Mouse (Mus musculus): ENCODE results near the gene Tbc1d14. TPM values are rescaled to one million over a fixed set of nuclear protein-coding genes. Genes with fewer than 3 reads are reported as not detected.
A peak's percentile ranks its signal among the peaks of the same experiment; 100 is the strongest.

Tbc1d14 gene
- polyA plus RNA-seq, 1 experiment from 2014 or later, result 49.9 TPM

- Histone ChIP-seq H3K4me1 (ENCODE audit: control insufficient read depth, insufficient read depth, low read length) (peaks cover 22% of the 10 kb centered on the region), H3K4me2 (replicated peaks; ENCODE audit: low read depth, low read length) (no peak overlapping the region), H3K9ac (ENCODE audit: low read depth, low read length) (no peak overlapping the region), H3K36me3 (ENCODE audit: control insufficient read depth, insufficient read depth, low read length) (no peaks in the 10 kb centered on the region), H3K4me3 (ENCODE audit: low read length) (no peak overlapping the region), H3K27me3 (ENCODE audit: control insufficient read depth, insufficient read depth, low read length) (no peaks in the 10 kb centered on the region), H3K9me3 (ENCODE audit: control insufficient read depth, low read length) (no peaks in the 10 kb centered on the region), H3K27ac (ENCODE audit: low read depth, low read length) (no peak overlapping the region)
- no peak for ATAC-seq (ENCODE audit: low FRiP score, low TSS enrichment)
- WGBS, result 70% methylated on average over 6 of the region's 6 CpGs
Observed at GRCm38 (mm10) chr5:36584299-36584698, 8.8 kb downstream of the Tbc1d14 start.

- Histone ChIP-seq H3K4me3 (ENCODE audit: low read length) (peak overlapping the region; percentile 89), H3K9me3 (ENCODE audit: control insufficient read depth, low read length) (no peaks in the 10 kb centered on the region), H3K4me2 (replicated peaks; ENCODE audit: low read depth, low read length) (peak overlapping the region; percentile 88), H3K36me3 (ENCODE audit: control insufficient read depth, insufficient read depth, low read length) (no peaks in the 10 kb centered on the region), H3K4me1 (ENCODE audit: control insufficient read depth, insufficient read depth, low read length) (peaks cover 22% of the 10 kb centered on the region), H3K27ac (ENCODE audit: low read depth, low read length) (peak overlapping the region; percentile 87), H3K9ac (ENCODE audit: low read depth, low read length) (peak overlapping the region; percentile 84), H3K27me3 (ENCODE audit: control insufficient read depth, insufficient read depth, low read length) (no peaks in the 10 kb centered on the region)
- ATAC-seq (ENCODE audit: low FRiP score, low TSS enrichment), result peak; percentile 98
- 2% methylated on average over 48 of the region's 54 CpGs for WGBS
Observed at GRCm38 (mm10) chr5:36581924-36582642, 11.0 kb downstream of the Tbc1d14 start.

- Histone ChIP-seq H3K27me3 (ENCODE audit: control insufficient read depth, insufficient read depth, low read length) (no peaks in the 10 kb centered on the region), H3K36me3 (ENCODE audit: control insufficient read depth, insufficient read depth, low read length) (no peaks in the 10 kb centered on the region), H3K4me2 (replicated peaks; ENCODE audit: low read depth, low read length) (peak overlapping the region; percentile 88), H3K4me3 (ENCODE audit: low read length) (peak overlapping the region; percentile 89), H3K4me1 (ENCODE audit: control insufficient read depth, insufficient read depth, low read length) (peaks cover 22% of the 10 kb centered on the region), H3K9me3 (ENCODE audit: control insufficient read depth, low read length) (no peaks in the 10 kb centered on the region), H3K27ac (ENCODE audit: low read depth, low read length) (0 out of 2 replicates have a peak overlapping the region, but pooled peaks have one; percentile 1), H3K9ac (ENCODE audit: low read depth, low read length) (peak overlapping the region; percentile 62)
- 1% methylated on average over 39 of the region's 40 CpGs for WGBS
- no peak for ATAC-seq (ENCODE audit: low FRiP score, low TSS enrichment)
Observed at GRCm38 (mm10) chr5:36581259-36581923, 11.7 kb downstream of the Tbc1d14 start.

GRCm38 (mm10) chr5:36579967-36580366 is 13.1 kb downstream of the Tbc1d14 start:
- Histone ChIP-seq H3K9ac (ENCODE audit: low read depth, low read length) (no peak overlapping the region), H3K4me2 (replicated peaks; ENCODE audit: low read depth, low read length) (peak overlapping the region; percentile 88), H3K4me1 (ENCODE audit: control insufficient read depth, insufficient read depth, low read length) (peaks cover 27% of the 10 kb centered on the region), H3K27ac (ENCODE audit: low read depth, low read length) (no peak overlapping the region; the same call in 1 of the 2 replicates), H3K27me3 (ENCODE audit: control insufficient read depth, insufficient read depth, low read length) (no peaks in the 10 kb centered on the region), H3K9me3 (ENCODE audit: control insufficient read depth, low read length) (no peaks in the 10 kb centered on the region), H3K4me3 (ENCODE audit: low read length) (no peak overlapping the region), H3K36me3 (ENCODE audit: control insufficient read depth, insufficient read depth, low read length) (no peaks in the 10 kb centered on the region)
- 32% methylated on average over 7 of the region's 7 CpGs for WGBS
- ATAC-seq (ENCODE audit: low FRiP score, low TSS enrichment), result no peak

- H3K27ac ChIP-seq (ENCODE audit: low read depth, low read length), result no peak overlapping the region
- H3K4me1 ChIP-seq (ENCODE audit: control insufficient read depth, insufficient read depth, low read length), result peaks cover 36% of the 10 kb centered on the region
- no peak overlapping the region for H3K4me2 ChIP-seq (replicated peaks; ENCODE audit: low read depth, low read length)
- H3K9me3 ChIP-seq (ENCODE audit: control insufficient read depth, low read length), result no peaks in the 10 kb centered on the region
- H3K27me3 ChIP-seq (ENCODE audit: control insufficient read depth, insufficient read depth, low read length), result no peaks in the 10 kb centered on the region
- no peak overlapping the region for H3K4me3 ChIP-seq (ENCODE audit: low read length)
- no peak overlapping the region for H3K9ac ChIP-seq (ENCODE audit: low read depth, low read length)
- ATAC-seq (ENCODE audit: low FRiP score, low TSS enrichment), result no peak
- no peaks in the 10 kb centered on the region for H3K36me3 ChIP-seq (ENCODE audit: control insufficient read depth, insufficient read depth, low read length)
- 86% methylated on average over 2 of the region's 2 CpGs for WGBS
Observed at GRCm38 (mm10) chr5:36578982-36579381, 14.1 kb downstream of the Tbc1d14 start.

- Histone ChIP-seq H3K4me2 (replicated peaks; ENCODE audit: low read depth, low read length) (no peak overlapping the region), H3K9me3 (ENCODE audit: control insufficient read depth, low read length) (no peaks in the 10 kb centered on the region), H3K36me3 (ENCODE audit: control insufficient read depth, insufficient read depth, low read length) (peaks cover 2% of the 10 kb centered on the region; the same call in 1 of the 2 replicates), H3K4me1 (ENCODE audit: control insufficient read depth, insufficient read depth, low read length) (peaks cover 37% of the 10 kb centered on the region), H3K27ac (ENCODE audit: low read depth, low read length) (no peak overlapping the region), H3K9ac (ENCODE audit: low read depth, low read length) (no peak overlapping the region), H3K27me3 (ENCODE audit: control insufficient read depth, insufficient read depth, low read length) (no peaks in the 10 kb centered on the region), H3K4me3 (ENCODE audit: low read length) (no peak overlapping the region)
- WGBS, result 97% methylated on average over 3 of the region's 3 CpGs
- no peak for ATAC-seq (ENCODE audit: low FRiP score, low TSS enrichment)
Observed at GRCm38 (mm10) chr5:36576457-36576856, 16.6 kb downstream of the Tbc1d14 start.

- Histone ChIP-seq H3K9ac (ENCODE audit: low read depth, low read length) (no peak overlapping the region), H3K36me3 (ENCODE audit: control insufficient read depth, insufficient read depth, low read length) (peaks cover 9% of the 10 kb centered on the region), H3K27me3 (ENCODE audit: control insufficient read depth, insufficient read depth, low read length) (no peaks in the 10 kb centered on the region), H3K4me1 (ENCODE audit: control insufficient read depth, insufficient read depth, low read length) (peaks cover 32% of the 10 kb centered on the region), H3K9me3 (ENCODE audit: control insufficient read depth, low read length) (no peaks in the 10 kb centered on the region), H3K4me3 (ENCODE audit: low read length) (no peak overlapping the region), H3K4me2 (replicated peaks; ENCODE audit: low read depth, low read length) (no peak overlapping the region), H3K27ac (ENCODE audit: low read depth, low read length) (no peak overlapping the region)
- WGBS, result 82% methylated on average over 1 of the region's 1 CpGs
- ATAC-seq (ENCODE audit: low FRiP score, low TSS enrichment), result no peak
Observed at GRCm38 (mm10) chr5:36575745-36576144, 17.3 kb downstream of the Tbc1d14 start.

GRCm38 (mm10) chr5:36575227-36575626 is 17.8 kb downstream of the Tbc1d14 start:
- Histone ChIP-seq H3K27me3 (ENCODE audit: control insufficient read depth, insufficient read depth, low read length) (no peaks in the 10 kb centered on the region), H3K4me1 (ENCODE audit: control insufficient read depth, insufficient read depth, low read length) (peaks cover 27% of the 10 kb centered on the region), H3K27ac (ENCODE audit: low read depth, low read length) (no peak overlapping the region), H3K4me2 (replicated peaks; ENCODE audit: low read depth, low read length) (no peak overlapping the region), H3K9ac (ENCODE audit: low read depth, low read length) (no peak overlapping the region), H3K4me3 (ENCODE audit: low read length) (no peak overlapping the region), H3K36me3 (ENCODE audit: control insufficient read depth, insufficient read depth, low read length) (peaks cover 14% of the 10 kb centered on the region), H3K9me3 (ENCODE audit: control insufficient read depth, low read length) (no peaks in the 10 kb centered on the region)
- no peak for ATAC-seq (ENCODE audit: low FRiP score, low TSS enrichment)
- 82% methylated on average over 3 of the region's 3 CpGs for WGBS

All from kidney, embryonic 14.5 days (tissue).